Mouse (Mus musculus): ENCODE measurements around the gene Cep55. TPM values are rescaled to one million over a fixed set of nuclear protein-coding genes. Genes with fewer than 3 reads are reported as not detected.

Gene Cep55
- polyA plus RNA-seq, 1 experiment from 2014 or later, result 28.5 TPM

DNA sequence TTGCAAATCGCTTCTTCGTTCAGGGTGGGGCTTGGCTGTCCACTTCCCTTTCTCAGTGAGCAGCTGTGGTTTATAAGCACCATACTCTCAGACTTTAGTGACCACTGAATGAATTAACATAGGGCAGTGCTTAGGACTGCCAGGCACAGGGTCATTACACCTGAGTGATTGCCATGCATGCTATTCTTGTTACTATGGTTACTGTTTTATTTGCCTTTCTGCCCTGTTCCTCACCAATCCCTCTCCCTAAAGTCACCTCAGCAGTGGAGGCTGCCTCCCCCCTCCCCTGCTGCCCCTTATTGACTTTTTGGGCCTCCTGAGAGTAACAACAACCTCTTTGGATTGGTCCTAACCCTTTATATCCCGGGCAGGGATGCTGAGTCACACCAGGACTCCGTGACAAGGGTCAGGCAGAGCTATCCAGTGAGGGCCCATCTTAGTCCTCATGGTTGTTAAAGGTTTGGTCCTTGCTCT lies 36.7 kb downstream of the Cep55 start:
- no peak overlapping the region for H3K4me2 ChIP-seq (replicated peaks; ENCODE audit: low read depth, low read length)
- H3K36me3 ChIP-seq (ENCODE audit: control insufficient read depth, insufficient read depth, low read length), result no peaks in the 10 kb centered on the region
- H3K9ac ChIP-seq (replicated peaks; ENCODE audit: low read depth, low read length), result no peak overlapping the region
- 36% methylated on average over 4 of the region's 4 CpGs for WGBS
- H3K27ac ChIP-seq (ENCODE audit: low read length), result peak overlapping the region; percentile 52; the same call in 1 of the 2 replicates
- peak; percentile 83 for ATAC-seq (ENCODE audit: insufficient number of reproducible peaks, insufficient read depth, low FRiP score, low read depth)
- peaks cover 7% of the 10 kb centered on the region for H3K27me3 ChIP-seq (ENCODE audit: control insufficient read depth, insufficient read depth, low read length)
- 0 out of 2 replicates have a peak, but pooled peaks cover 4% of the 10 kb centered on the region for H3K4me1 ChIP-seq (ENCODE audit: control insufficient read depth, insufficient read depth, low read length)
- no peaks in the 10 kb centered on the region for H3K9me3 ChIP-seq (ENCODE audit: control insufficient read depth, low read depth, low read length)
- no peak overlapping the region for H3K4me3 ChIP-seq (ENCODE audit: low read depth, low read length)

- Histone ChIP-seq H3K9me3 (ENCODE audit: control insufficient read depth, low read depth, low read length) (no peaks in the 10 kb centered on the region), H3K4me3 (ENCODE audit: low read depth, low read length) (no peak overlapping the region), H3K4me1 (ENCODE audit: control insufficient read depth, insufficient read depth, low read length) (no peaks in the 10 kb centered on the region), H3K4me2 (replicated peaks; ENCODE audit: low read depth, low read length) (no peak overlapping the region), H3K9ac (replicated peaks; ENCODE audit: low read depth, low read length) (no peak overlapping the region), H3K27ac (ENCODE audit: low read length) (no peak overlapping the region), H3K27me3 (ENCODE audit: control insufficient read depth, insufficient read depth, low read length) (peaks cover 16% of the 10 kb centered on the region), H3K36me3 (ENCODE audit: control insufficient read depth, insufficient read depth, low read length) (no peaks in the 10 kb centered on the region)
- WGBS, result 23% methylated on average over 4 of the region's 4 CpGs
- ATAC-seq (ENCODE audit: insufficient number of reproducible peaks, insufficient read depth, low FRiP score, low read depth), result no peak
These were observed 41.4 kb downstream of the Cep55 start for GRCm38 (mm10) chr19:38096231-38096630.

DNA sequence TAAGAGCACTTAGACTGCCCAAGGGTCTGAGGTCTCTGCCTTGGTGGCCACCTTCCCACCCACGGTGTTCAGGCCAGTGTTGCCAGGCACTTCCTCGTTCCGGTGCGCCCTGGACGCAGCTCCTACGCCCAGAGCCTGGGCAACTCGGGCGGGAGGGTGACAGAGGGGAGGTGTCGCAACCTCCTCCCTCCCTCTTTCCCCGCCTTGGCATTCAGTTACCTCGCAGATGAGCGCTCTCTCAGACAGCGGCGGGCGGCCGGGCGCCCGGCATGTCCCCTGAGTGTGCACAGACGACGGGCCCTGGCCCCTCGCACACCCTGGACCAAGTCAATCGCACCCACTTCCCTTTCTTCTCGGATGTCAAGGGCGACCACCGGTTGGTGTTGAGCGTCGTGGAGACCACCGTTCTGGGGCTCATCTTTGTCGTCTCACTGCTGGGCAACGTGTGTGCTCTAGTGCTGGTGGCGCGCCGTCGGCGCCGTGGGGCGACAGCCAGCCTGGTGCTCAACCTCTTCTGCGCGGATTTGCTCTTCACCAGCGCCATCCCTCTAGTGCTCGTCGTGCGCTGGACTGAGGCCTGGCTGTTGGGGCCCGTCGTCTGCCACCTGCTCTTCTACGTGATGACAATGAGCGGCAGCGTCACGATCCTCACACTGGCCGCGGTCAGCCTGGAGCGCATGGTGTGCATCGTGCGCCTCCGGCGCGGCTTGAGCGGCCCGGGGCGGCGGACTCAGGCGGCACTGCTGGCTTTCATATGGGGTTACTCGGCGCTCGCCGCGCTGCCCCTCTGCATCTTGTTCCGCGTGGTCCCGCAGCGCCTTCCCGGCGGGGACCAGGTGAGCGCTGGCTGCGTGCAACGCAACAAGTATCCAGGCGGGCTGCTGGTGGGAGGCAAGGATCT lies 42.3 kb downstream of the Cep55 start, which contains the start of gene Ffar4:
Gene Ffar4 (plus strand): TSS at position 214 of the 901 bp plus-strand sequence.
- no peaks in the 10 kb centered on the region for H3K4me1 ChIP-seq (ENCODE audit: control insufficient read depth, insufficient read depth, low read length)
- H3K27ac ChIP-seq (ENCODE audit: low read length), result no peak within 1 kb of the TSS
- H3K36me3 ChIP-seq (ENCODE audit: control insufficient read depth, insufficient read depth, low read length), result no peaks in the 10 kb centered on the region
- H3K4me2 ChIP-seq (replicated peaks; ENCODE audit: low read depth, low read length), result peak within 1 kb of the TSS; percentile 59
- H3K9me3 ChIP-seq (ENCODE audit: control insufficient read depth, low read depth, low read length), result no peaks in the 10 kb centered on the region
- ATAC-seq (ENCODE audit: insufficient number of reproducible peaks, insufficient read depth, low FRiP score, low read depth), result peak; percentile 70
- no peak within 1 kb of the TSS for H3K9ac ChIP-seq (replicated peaks; ENCODE audit: low read depth, low read length)
- peaks cover 16% of the 10 kb centered on the region for H3K27me3 ChIP-seq (ENCODE audit: control insufficient read depth, insufficient read depth, low read length)
- WGBS, result under 1% methylated on average over 77 of the region's 77 CpGs
- H3K4me3 ChIP-seq (ENCODE audit: low read depth, low read length), result peak within 1 kb of the TSS; percentile 29

GRCm38 (mm10) chr19:38107871-38108270 lies 53.1 kb downstream of the Cep55 start:
- H3K36me3 ChIP-seq (ENCODE audit: control insufficient read depth, insufficient read depth, low read length), result no peaks in the 10 kb centered on the region
- H3K4me2 ChIP-seq (replicated peaks; ENCODE audit: low read depth, low read length), result no peak overlapping the region
- no peak for ATAC-seq (ENCODE audit: insufficient number of reproducible peaks, insufficient read depth, low FRiP score, low read depth)
- no peak overlapping the region for H3K27ac ChIP-seq (ENCODE audit: low read length)
- no peaks in the 10 kb centered on the region; the same call in 1 of the 2 replicates for H3K27me3 ChIP-seq (ENCODE audit: control insufficient read depth, insufficient read depth, low read length)
- H3K9me3 ChIP-seq (ENCODE audit: control insufficient read depth, low read depth, low read length), result no peaks in the 10 kb centered on the region
- no peak overlapping the region for H3K4me3 ChIP-seq (ENCODE audit: low read depth, low read length)
- no peak overlapping the region for H3K9ac ChIP-seq (replicated peaks; ENCODE audit: low read depth, low read length)
- WGBS, result 90% methylated on average over 4 of the region's 4 CpGs
- 0 out of 2 replicates have a peak, but pooled peaks cover 5% of the 10 kb centered on the region for H3K4me1 ChIP-seq (ENCODE audit: control insufficient read depth, insufficient read depth, low read length)

DNA sequence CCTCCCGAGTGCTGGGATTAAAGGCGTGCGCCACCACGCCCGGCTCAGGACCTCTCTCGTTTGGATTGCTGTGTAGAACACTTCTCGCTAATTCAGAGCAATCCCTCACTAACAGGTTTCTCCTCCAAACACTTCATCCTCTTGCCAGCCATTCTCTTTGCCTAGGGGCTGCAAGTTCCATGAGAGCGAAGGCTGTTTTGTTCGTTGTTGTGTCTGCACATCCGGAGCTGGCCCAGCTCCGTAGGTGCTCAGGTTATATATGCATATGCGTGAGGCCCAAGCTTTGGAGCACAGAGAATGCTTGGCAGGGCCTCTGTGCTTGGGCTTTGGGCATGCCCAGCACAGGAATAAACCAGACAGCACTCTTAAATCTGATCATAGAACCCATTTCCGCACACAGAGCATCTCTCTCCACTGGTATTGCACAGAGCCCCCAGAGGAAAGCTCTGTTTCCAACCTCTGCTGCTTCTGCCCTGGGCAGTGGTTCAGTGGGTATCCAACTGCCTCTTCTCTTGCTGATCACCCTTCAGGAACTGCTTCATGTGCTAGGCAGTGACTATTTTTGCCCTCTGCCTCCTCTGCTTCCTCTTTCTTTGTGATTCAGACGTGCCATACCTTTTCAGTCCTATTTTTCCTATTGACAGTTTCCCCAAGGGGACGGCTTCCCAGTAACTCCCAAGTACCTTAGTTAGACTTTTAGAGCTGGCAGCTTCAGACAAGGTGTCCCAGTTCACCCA lies 54.9 kb downstream of the Cep55 start:
- Histone ChIP-seq H3K4me1 (ENCODE audit: control insufficient read depth, insufficient read depth, low read length) (0 out of 2 replicates have a peak, but pooled peaks cover 5% of the 10 kb centered on the region), H3K9ac (replicated peaks; ENCODE audit: low read depth, low read length) (no peak overlapping the region), H3K9me3 (ENCODE audit: control insufficient read depth, low read depth, low read length) (no peaks in the 10 kb centered on the region), H3K27me3 (ENCODE audit: control insufficient read depth, insufficient read depth, low read length) (no peaks in the 10 kb centered on the region; the same call in 1 of the 2 replicates), H3K36me3 (ENCODE audit: control insufficient read depth, insufficient read depth, low read length) (no peaks in the 10 kb centered on the region), H3K4me2 (replicated peaks; ENCODE audit: low read depth, low read length) (no peak overlapping the region), H3K27ac (ENCODE audit: low read length) (no peak overlapping the region), H3K4me3 (ENCODE audit: low read depth, low read length) (no peak overlapping the region)
- 88% methylated on average over 15 of the region's 15 CpGs for WGBS
- ATAC-seq (ENCODE audit: insufficient number of reproducible peaks, insufficient read depth, low FRiP score, low read depth), result no peak

GRCm38 (mm10) chr19:38111056-38111455 lies 56.2 kb downstream of the Cep55 start:
- no peak overlapping the region for H3K9ac ChIP-seq (replicated peaks; ENCODE audit: low read depth, low read length)
- no peak for ATAC-seq (ENCODE audit: insufficient number of reproducible peaks, insufficient read depth, low FRiP score, low read depth)

DNA sequence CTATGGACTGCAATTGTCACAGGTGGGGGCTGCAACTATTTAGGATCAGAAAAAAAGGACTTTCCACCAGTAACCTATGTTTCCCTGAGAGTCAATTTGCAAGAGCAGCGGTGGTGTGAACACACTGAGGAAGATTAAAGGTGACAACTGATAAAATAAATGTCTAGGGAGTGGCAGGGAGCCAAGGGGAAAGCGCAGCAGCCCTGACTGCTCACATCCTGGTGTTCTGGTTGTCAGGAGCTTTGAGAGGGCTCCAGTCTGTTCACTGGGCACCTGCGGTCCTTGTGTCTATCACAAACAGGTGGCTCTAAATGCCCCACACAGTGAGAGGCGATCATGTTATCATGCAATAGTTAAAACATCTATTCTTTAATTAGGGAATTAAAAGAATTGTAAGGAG lies 57.8 kb downstream of the Cep55 start:
- no peak overlapping the region for H3K9ac ChIP-seq (replicated peaks; ENCODE audit: low read depth, low read length)
- ATAC-seq (ENCODE audit: insufficient number of reproducible peaks, insufficient read depth, low FRiP score, low read depth), result no peak
- no peaks in the 10 kb centered on the region for H3K36me3 ChIP-seq (ENCODE audit: control insufficient read depth, insufficient read depth, low read length)
- no peaks in the 10 kb centered on the region for H3K9me3 ChIP-seq (ENCODE audit: control insufficient read depth, low read depth, low read length)
- 0 out of 2 replicates have a peak, but pooled peaks cover 5% of the 10 kb centered on the region for H3K4me1 ChIP-seq (ENCODE audit: control insufficient read depth, insufficient read depth, low read length)
- H3K27ac ChIP-seq (ENCODE audit: low read length), result no peak overlapping the region
- no peak overlapping the region for H3K4me3 ChIP-seq (ENCODE audit: low read depth, low read length)
- WGBS, result 33% methylated on average over 4 of the region's 4 CpGs
- H3K4me2 ChIP-seq (replicated peaks; ENCODE audit: low read depth, low read length), result no peak overlapping the region
- no peaks in the 10 kb centered on the region; the same call in 1 of the 2 replicates for H3K27me3 ChIP-seq (ENCODE audit: control insufficient read depth, insufficient read depth, low read length)

More at GRCm38 (mm10) chr19:38111056-38111455, 56.2 kb downstream of the Cep55 start:
- H3K4me3 ChIP-seq (ENCODE audit: low read depth, low read length), result no peak overlapping the region
- H3K9me3 ChIP-seq (ENCODE audit: control insufficient read depth, low read depth, low read length), result no peaks in the 10 kb centered on the region
- H3K4me1 ChIP-seq (ENCODE audit: control insufficient read depth, insufficient read depth, low read length), result 0 out of 2 replicates have a peak, but pooled peaks cover 5% of the 10 kb centered on the region
- 77% methylated on average over 8 of the region's 8 CpGs for WGBS
- no peak overlapping the region for H3K27ac ChIP-seq (ENCODE audit: low read length)
- H3K27me3 ChIP-seq (ENCODE audit: control insufficient read depth, insufficient read depth, low read length), result no peaks in the 10 kb centered on the region; the same call in 1 of the 2 replicates
- H3K36me3 ChIP-seq (ENCODE audit: control insufficient read depth, insufficient read depth, low read length), result no peaks in the 10 kb centered on the region
- no peak overlapping the region for H3K4me2 ChIP-seq (replicated peaks; ENCODE audit: low read depth, low read length)

GRCm38 (mm10) chr19:38114834-38115491 lies 60.2 kb downstream of the Cep55 start:
- H3K4me3 ChIP-seq (ENCODE audit: low read depth, low read length), result no peak overlapping the region
- no peaks in the 10 kb centered on the region for H3K9me3 ChIP-seq (ENCODE audit: control insufficient read depth, low read depth, low read length)
- WGBS, result 91% methylated on average over 7 of the region's 7 CpGs
- H3K4me1 ChIP-seq (ENCODE audit: control insufficient read depth, insufficient read depth, low read length), result 0 out of 2 replicates have a peak, but pooled peaks cover 5% of the 10 kb centered on the region
- H3K9ac ChIP-seq (replicated peaks; ENCODE audit: low read depth, low read length), result no peak overlapping the region
- H3K27ac ChIP-seq (ENCODE audit: low read length), result no peak overlapping the region
- no peaks in the 10 kb centered on the region; the same call in 1 of the 2 replicates for H3K27me3 ChIP-seq (ENCODE audit: control insufficient read depth, insufficient read depth, low read length)
- no peaks in the 10 kb centered on the region for H3K36me3 ChIP-seq (ENCODE audit: control insufficient read depth, insufficient read depth, low read length)
- no peak for ATAC-seq (ENCODE audit: insufficient number of reproducible peaks, insufficient read depth, low FRiP score, low read depth)
- H3K4me2 ChIP-seq (replicated peaks; ENCODE audit: low read depth, low read length), result no peak overlapping the region

All from stomach, embryonic 14.5 days (tissue).